In genomic region chr14:50978451-50978850, GRCm38 (mm10) we compare ENCODE assay signal across 13 mouse cellular contexts. TPM values are rescaled to one million over a fixed set of nuclear protein-coding genes. Genes with fewer than 3 reads are reported as not detected.
"Had no signal": no experiment of that assay in that cellular context is flagged by ENCODE, and none has a peak within 500 bp of the region (broad histone marks: within the 10 kb centered on the region; RNA-seq: fewer than 3 reads in every experiment).

No protein-coding gene starts in this region.

RNA-seq across cellular contexts. Expression of gene Rnase10, which starts 29.1 kb away (rescaled TPM):
- total RNA-seq: layer of hippocampus, adult 18-20 months had no signal
- polyA plus RNA-seq: kidney, embryonic 16.5 days; limb, embryonic 12.5 days; liver, embryonic 11.5 days; liver, embryonic 14.5 days; midbrain, embryonic 10.5 days; midbrain, embryonic 13.5 days; midbrain, embryonic 16.5 days; neural tube, embryonic 11.5 days had no signal

RNA-seq across cellular contexts. Expression of gene Gm49342, which starts 34.1 kb away (rescaled TPM):
- polyA plus RNA-seq: kidney, embryonic 16.5 days; limb, embryonic 12.5 days; limb, embryonic 15.5 days; liver, embryonic 11.5 days; lung, embryonic 15.5 days; midbrain, embryonic 10.5 days; midbrain, embryonic 13.5 days; midbrain, embryonic 16.5 days; neural tube, embryonic 11.5 days; neural tube, embryonic 14.5 days; stomach, embryonic 15.5 days had no signal
